Mouse (Mus musculus) ES-E14 (cell line): Measurements from ENCODE around the gene Ntn1.

Experiments
- MAFK ChIP-seq: IDR thresholded peaks from 2 replicates; pipeline ENCODE4 v1.6.1; 2014; ENCODE audit warnings: mild to moderate bottlenecking, low read depth, low read length, inconsistent platforms; ENCODE audit not compliant: insufficient read depth
- ZNF384 ChIP-seq: IDR thresholded peaks from 2 replicates; pipeline ENCODE4 v1.6.1; 2012; ENCODE audit warnings: low read depth, low read length, inconsistent platforms

DNA sequence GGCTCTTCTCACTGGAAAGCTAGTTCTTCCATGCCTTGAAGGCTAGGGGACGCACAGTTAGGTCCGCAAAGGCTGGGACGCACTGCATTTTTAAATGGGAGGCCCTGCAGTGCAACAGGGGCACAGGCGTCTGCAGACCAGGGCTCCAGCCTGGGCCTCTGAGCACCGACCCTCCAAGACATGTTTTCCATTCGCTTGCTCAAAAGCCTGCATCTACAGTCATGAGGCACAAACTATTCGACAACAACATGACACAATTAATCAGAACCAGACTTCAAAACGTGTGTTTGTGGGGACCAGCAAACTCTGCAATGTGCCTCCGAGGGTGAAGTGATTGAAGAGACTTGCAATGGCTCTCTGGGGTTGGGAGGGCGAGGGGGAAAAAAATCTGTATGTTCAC lies 17.1 kb downstream of the Ntn1 start:
- TF ChIP-seq MAFK (no peak), ZNF384 (no peak)
